Mouse (Mus musculus) testis, adult 2 months (tissue): Measurements from ENCODE around the gene Uvrag. TPM values are rescaled to one million over a fixed set of nuclear protein-coding genes. Genes with fewer than 3 reads are reported as not detected.

Source experiments
- H3K27ac ChIP-seq: fragments of 200-500 bp; 2 replicates; pipeline ENCODE4 v1.5.1; 2012; ENCODE audit warnings: low read depth, low read length; ENCODE audit not compliant: control insufficient read depth, insufficient read depth
- H3K27me3 ChIP-seq: fragments of 200-500 bp; 2 replicates; pipeline ENCODE4 v1.6.1; 2012; ENCODE audit warnings: mild to moderate bottlenecking, low read length, moderate library complexity; ENCODE audit not compliant: control insufficient read depth, insufficient read depth
- H3K36me3 ChIP-seq: fragments of 200-500 bp; 2 replicates; pipeline ENCODE4 v1.6.1; 2012; ENCODE audit warnings: mild to moderate bottlenecking, low read length; ENCODE audit not compliant: control insufficient read depth, insufficient read depth
- H3K4me1 ChIP-seq: fragments of 200-500 bp; 2 replicates; pipeline ENCODE4 v1.6.1; 2012; ENCODE audit warnings: low read length; ENCODE audit not compliant: control insufficient read depth, insufficient read depth
- H3K4me3 ChIP-seq: fragments of 200-500 bp; 2 replicates; pipeline ENCODE4 v1.5.1; 2012; ENCODE audit warnings: low read depth, mild to moderate bottlenecking, low read length, moderate library complexity, mixed read lengths; ENCODE audit not compliant: control insufficient read depth
- CTCF ChIP-seq: fragments of 200-500 bp; IDR thresholded peaks from 2 replicates; pipeline ENCODE4 v1.5.1; 2012; ENCODE audit warnings: low read depth, mild to moderate bottlenecking, inconsistent platforms, low read length, moderate library complexity; ENCODE audit not compliant: control insufficient read depth, insufficient read depth, insufficient replicate concordance
- POLR2A ChIP-seq: fragments of 200-500 bp; IDR thresholded peaks from 2 replicates; pipeline ENCODE4 v1.6.1; 2012; ENCODE audit warnings: low read depth, mild to moderate bottlenecking, inconsistent platforms, low read length, moderate library complexity; ENCODE audit not compliant: control insufficient read depth
- polyA plus RNA-seq: library from polyadenylated mRNA; depleted of rRNA; stranded (reverse); fragments of >200 nt; gene quantifications from 2 replicates; pipeline ENCODE4 v1.2.3, GENCODE M21; 2012

Uvrag gene
- polyA plus RNA-seq, 1 experiment, result 2.6 TPM

GRCm38 (mm10) chr7:99033838-99034237 lies 107.1 kb downstream of the Uvrag start:
- Histone ChIP-seq H3K27me3 (no peaks in the 10 kb centered on the region), H3K4me3 (no peak overlapping the region), H3K4me1 (no peaks in the 10 kb centered on the region), H3K27ac (no peak overlapping the region), H3K36me3 (no peaks in the 10 kb centered on the region)
- TF ChIP-seq CTCF (no peak), POLR2A (no peak)

- H3K27me3 ChIP-seq, result no peaks in the 10 kb centered on the region
- H3K27ac ChIP-seq, result no peak overlapping the region
- H3K36me3 ChIP-seq, result no peaks in the 10 kb centered on the region
- TF ChIP-seq POLR2A, result no peak
- TF ChIP-seq CTCF, result no peak
- H3K4me3 ChIP-seq, result no peak overlapping the region
- no peaks in the 10 kb centered on the region for H3K4me1 ChIP-seq
Measured at GRCm38 (mm10) chr7:99033314-99033713, 107.6 kb downstream of the Uvrag start.

- no peaks in the 10 kb centered on the region for H3K36me3 ChIP-seq
- H3K27ac ChIP-seq, result no peak overlapping the region
- no peaks in the 10 kb centered on the region for H3K4me1 ChIP-seq
- no peaks in the 10 kb centered on the region for H3K27me3 ChIP-seq
- no peak overlapping the region for H3K4me3 ChIP-seq
- no peak for TF ChIP-seq CTCF
- no peak for TF ChIP-seq POLR2A
Measured at GRCm38 (mm10) chr7:99032051-99032450, 108.9 kb downstream of the Uvrag start.

- H3K36me3 ChIP-seq, result no peaks in the 10 kb centered on the region
- TF ChIP-seq CTCF (peak; percentile 42; the same call in 1 of the 2 replicates), POLR2A (no peak)
Measured at GRCm38 (mm10) chr7:99028108-99028507, 112.8 kb downstream of the Uvrag start.

DNA sequence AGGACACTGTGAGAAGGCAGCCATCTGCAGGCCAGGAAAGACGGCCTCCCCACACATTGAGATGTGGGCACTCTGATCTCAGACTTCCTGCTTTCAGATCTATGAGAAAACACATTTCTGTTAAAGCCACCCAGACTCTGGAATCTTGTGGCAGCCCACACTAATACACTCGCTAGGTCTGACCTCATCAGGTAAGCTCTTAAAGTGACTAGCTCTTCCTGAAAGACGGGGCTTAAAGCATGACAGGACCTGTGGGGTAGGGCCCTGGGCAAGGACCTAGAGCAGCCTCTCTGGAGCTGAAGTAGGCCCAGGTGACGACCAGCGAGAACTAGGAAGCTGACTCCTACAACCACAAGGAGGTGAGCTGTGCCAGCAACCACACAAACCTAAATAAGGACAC lies 113.8 kb downstream of the Uvrag start:
- H3K27me3 ChIP-seq, result no peaks in the 10 kb centered on the region
- H3K4me3 ChIP-seq, result no peak overlapping the region
- no peaks in the 10 kb centered on the region for H3K4me1 ChIP-seq
- H3K27ac ChIP-seq, result no peak overlapping the region
- H3K36me3 ChIP-seq, result no peaks in the 10 kb centered on the region
- no peak for TF ChIP-seq POLR2A
- no peak for TF ChIP-seq CTCF

More at GRCm38 (mm10) chr7:99028108-99028507, 112.8 kb downstream of the Uvrag start:
- Histone ChIP-seq H3K4me1 (no peaks in the 10 kb centered on the region), H3K4me3 (no peak overlapping the region), H3K27ac (no peak overlapping the region), H3K27me3 (no peaks in the 10 kb centered on the region)

GRCm38 (mm10) chr7:99025989-99026388 lies 115.0 kb downstream of the Uvrag start:
- no peaks in the 10 kb centered on the region for H3K4me1 ChIP-seq
- no peak overlapping the region for H3K4me3 ChIP-seq
- TF ChIP-seq CTCF, result no peak
- no peak for TF ChIP-seq POLR2A
- H3K27me3 ChIP-seq, result no peaks in the 10 kb centered on the region
- no peaks in the 10 kb centered on the region for H3K36me3 ChIP-seq
- H3K27ac ChIP-seq, result no peak overlapping the region

GRCm38 (mm10) chr7:99025265-99025664 lies 115.7 kb downstream of the Uvrag start:
- H3K36me3 ChIP-seq, result no peaks in the 10 kb centered on the region
- H3K4me1 ChIP-seq, result no peaks in the 10 kb centered on the region
- H3K27me3 ChIP-seq, result no peaks in the 10 kb centered on the region
- no peak overlapping the region for H3K27ac ChIP-seq
- TF ChIP-seq CTCF, result no peak
- TF ChIP-seq POLR2A, result no peak
- H3K4me3 ChIP-seq, result no peak overlapping the region

- no peak overlapping the region for H3K27ac ChIP-seq
- H3K4me3 ChIP-seq, result no peak overlapping the region
- H3K4me1 ChIP-seq, result no peaks in the 10 kb centered on the region
- H3K27me3 ChIP-seq, result no peaks in the 10 kb centered on the region
- TF ChIP-seq POLR2A, result no peak
- no peaks in the 10 kb centered on the region for H3K36me3 ChIP-seq
Measured at GRCm38 (mm10) chr7:99024791-99025190, 116.2 kb downstream of the Uvrag start.
